Comparison of ENCODE assay signal across 20 mouse cellular contexts in the genomic region with DNA sequence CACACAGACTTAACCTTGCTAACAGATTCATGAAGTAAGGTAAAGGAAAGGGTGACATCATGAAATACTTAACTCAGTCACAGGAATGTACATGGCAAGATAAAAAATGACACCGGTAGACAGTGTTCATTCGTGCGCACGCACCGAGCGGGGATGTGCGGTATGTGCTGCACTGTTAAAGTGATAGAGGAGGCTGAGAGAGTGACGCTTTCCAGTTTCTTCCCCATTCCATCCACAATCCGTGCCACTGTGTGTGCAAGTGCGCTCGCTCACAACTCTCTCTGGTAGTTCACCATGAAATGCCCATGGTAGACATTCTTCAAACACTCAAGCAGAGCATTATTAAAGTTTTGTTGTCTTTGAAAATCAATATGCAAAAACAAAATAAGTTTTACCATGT.
DNase-seq lines count a peak whose midpoint lies in the region; ATAC-seq and TF ChIP-seq lines count a peak whose summit lies in the region.
"Had no signal": no experiment of that assay in that cellular context is flagged by ENCODE, and none has a peak within 500 bp of the region (broad histone marks: within the 10 kb centered on the region; RNA-seq: fewer than 3 reads in every experiment).

No protein-coding gene starts in this region.

- H3K4me1 ChIP-seq in heart, embryonic 14.5 days (ENCODE audit: control insufficient read depth in 2 of 2, insufficient read depth in 2 of 2, low read length in 2 of 2): peaks cover 19 to 35% of the 10 kb centered on the region in 2 experiments
- H3K4me1 ChIP-seq in hindbrain, embryonic 12.5 days: peaks cover 11% of the 10 kb centered on the region; the same call in 1 of the 2 replicates
- peaks cover 36% of the 10 kb centered on the region for H3K4me1 ChIP-seq in hindbrain, embryonic 10.5 days (replicated peaks)
- H3K4me1 ChIP-seq in midbrain, embryonic 11.5 days (ENCODE audit: control insufficient read depth, insufficient read depth, low read length): peaks cover 5% of the 10 kb centered on the region
- no peaks in the 10 kb centered on the region for H3K4me1 ChIP-seq in midbrain, postnatal 0 days (ENCODE audit: insufficient read depth, low read length)

- H3K27me3 ChIP-seq in heart, embryonic 14.5 days (ENCODE audit: control insufficient read depth, insufficient read depth, low read length): no peaks in the 10 kb centered on the region
- no peaks in the 10 kb centered on the region for H3K27me3 ChIP-seq in hindbrain, embryonic 12.5 days
- peaks cover 52% of the 10 kb centered on the region for H3K27me3 ChIP-seq in hindbrain, embryonic 10.5 days (ENCODE audit: insufficient read depth, poor library complexity, severe bottlenecking)
- peaks cover 12% of the 10 kb centered on the region; the same call in 1 of the 2 replicates for H3K27me3 ChIP-seq in midbrain, embryonic 11.5 days (ENCODE audit: control insufficient read depth, insufficient read depth, low read length)
- H3K27me3 ChIP-seq in midbrain, postnatal 0 days (ENCODE audit: insufficient read depth, low read length): no peaks in the 10 kb centered on the region
- H3K27me3 ChIP-seq: CH12.LX; forebrain, embryonic 15.5 days; Patski had no signal

- WGBS in heart, embryonic 14.5 days: 50% methylated on average over 11 of the region's 11 CpGs
- 79% methylated on average over 11 of the region's 11 CpGs for WGBS in hindbrain, embryonic 12.5 days
- WGBS in hindbrain, embryonic 10.5 days: 86% methylated on average over 11 of the region's 11 CpGs
- WGBS in midbrain, embryonic 11.5 days: 76% methylated on average over 11 of the region's 11 CpGs
- 78% methylated on average over 11 of the region's 11 CpGs for WGBS in midbrain, postnatal 0 days

- ATAC-seq in heart, embryonic 14.5 days (ENCODE audit: insufficient number of reproducible peaks, insufficient read depth, low FRiP score, low read depth): 0 out of 2 replicates have a peak, but pooled peaks have one; percentile 46
- ATAC-seq in hindbrain, embryonic 12.5 days (ENCODE audit: low FRiP score): peak; percentile 32; the same call in 1 of the 2 replicates
- ATAC-seq in midbrain, embryonic 11.5 days (ENCODE audit: low FRiP score): peak; percentile 62; the same call in 1 of the 2 replicates
- ATAC-seq in midbrain, postnatal 0 days (ENCODE audit: low FRiP score): no peak
- ATAC-seq: activated CD4-positive, CD25-positive, alpha-beta regulatory T cell, adult 4 months; forebrain, embryonic 15.5 days; hindbrain, postnatal 0 days; Patski had no signal

- no peak for TF ChIP-seq CTCF in gastrocnemius, adult 2 months (IDR thresholded peaks at IDR 0.05)
- no peak for TF ChIP-seq CTCF in midbrain, postnatal 0 days (IDR thresholded peaks at IDR 0.05)

- H3K27ac ChIP-seq in gastrocnemius, adult 2 months: peak overlapping the region; percentile 66
- peak overlapping the region in 1 of 2 experiments; percentile 72; a peak in 1 of 4 replicates for H3K27ac ChIP-seq in heart, embryonic 14.5 days (replicated peaks in 1 of 2; ENCODE audit: control insufficient read depth in 1 of 2, insufficient read depth in 1 of 2, low read depth in 2 of 2, low read length in 2 of 2)
- no peak overlapping the region for H3K27ac ChIP-seq in hindbrain, embryonic 12.5 days
- no peak overlapping the region for H3K27ac ChIP-seq in hindbrain, embryonic 10.5 days
- H3K27ac ChIP-seq in midbrain, embryonic 11.5 days (ENCODE audit: low read depth, low read length): no peak overlapping the region
- no peak overlapping the region for H3K27ac ChIP-seq in midbrain, postnatal 0 days (ENCODE audit: low read depth, low read length)
- H3K27ac ChIP-seq: embryonic facial prominence, embryonic 10.5 days; forebrain, embryonic 15.5 days; hindbrain, postnatal 0 days had no signal

- H3K4me3 ChIP-seq in gastrocnemius, adult 2 months: no peak overlapping the region
- H3K4me3 ChIP-seq in heart, embryonic 14.5 days (ENCODE audit: control insufficient read depth in 1 of 2, insufficient read depth in 1 of 2, low read depth in 1 of 2, low read length in 2 of 2): no peak overlapping the region
- no peak overlapping the region for H3K4me3 ChIP-seq in hindbrain, embryonic 12.5 days
- no peak overlapping the region for H3K4me3 ChIP-seq in hindbrain, embryonic 10.5 days
- no peak overlapping the region for H3K4me3 ChIP-seq in midbrain, embryonic 11.5 days (ENCODE audit: low read depth, low read length)
- H3K4me3 ChIP-seq in midbrain, postnatal 0 days (ENCODE audit: low read depth, low read length): no peak overlapping the region
- H3K4me3 ChIP-seq: embryonic facial prominence, embryonic 10.5 days; forebrain, embryonic 15.5 days had no signal

- H3K9me3 ChIP-seq in heart, embryonic 14.5 days (ENCODE audit: control insufficient read depth, low read length): no peaks in the 10 kb centered on the region
- H3K9me3 ChIP-seq in hindbrain, embryonic 12.5 days (replicated peaks): no peaks in the 10 kb centered on the region
- H3K9me3 ChIP-seq in hindbrain, embryonic 10.5 days: no peaks in the 10 kb centered on the region
- H3K9me3 ChIP-seq in midbrain, embryonic 11.5 days (ENCODE audit: control insufficient read depth, low read length): no peaks in the 10 kb centered on the region
- no peaks in the 10 kb centered on the region for H3K9me3 ChIP-seq in midbrain, postnatal 0 days (ENCODE audit: low read length)
- H3K9me3 ChIP-seq: embryonic facial prominence, embryonic 10.5 days; forebrain, embryonic 15.5 days had no signal

- H3K36me3 ChIP-seq in heart, embryonic 14.5 days (ENCODE audit: control insufficient read depth, insufficient read depth, low read length): no peaks in the 10 kb centered on the region
- H3K36me3 ChIP-seq in hindbrain, embryonic 12.5 days: no peaks in the 10 kb centered on the region
- no peaks in the 10 kb centered on the region for H3K36me3 ChIP-seq in hindbrain, embryonic 10.5 days
- H3K36me3 ChIP-seq in midbrain, embryonic 11.5 days (ENCODE audit: control insufficient read depth, insufficient read depth, low read length): no peaks in the 10 kb centered on the region
- no peaks in the 10 kb centered on the region for H3K36me3 ChIP-seq in midbrain, postnatal 0 days (ENCODE audit: insufficient read depth, low read length)
- H3K36me3 ChIP-seq: embryonic facial prominence, embryonic 10.5 days; forebrain, embryonic 15.5 days had no signal

- no peak overlapping the region for H3K4me2 ChIP-seq in heart, embryonic 14.5 days (ENCODE audit: low read length)
- H3K4me2 ChIP-seq in hindbrain, embryonic 12.5 days (replicated peaks): no peak overlapping the region
- no peak overlapping the region for H3K4me2 ChIP-seq in midbrain, embryonic 11.5 days
- no peak overlapping the region for H3K4me2 ChIP-seq in midbrain, postnatal 0 days (ENCODE audit: low read depth, low read length, poor library complexity, severe bottlenecking)
- H3K4me2 ChIP-seq: forebrain, embryonic 15.5 days had no signal

- no peak overlapping the region for H3K9ac ChIP-seq in heart, embryonic 14.5 days (ENCODE audit: low read length)
- H3K9ac ChIP-seq in hindbrain, embryonic 12.5 days: no peak overlapping the region
- no peak overlapping the region for H3K9ac ChIP-seq in midbrain, embryonic 11.5 days (ENCODE audit: low read length)
- H3K9ac ChIP-seq in midbrain, postnatal 0 days (replicated peaks; ENCODE audit: low read length, poor library complexity, severe bottlenecking): no peak overlapping the region
- H3K9ac ChIP-seq: forebrain, embryonic 15.5 days had no signal

- intact Hi-C loops in gastrocnemius, adult 2 months (cut with DNase I): no loop called here
- intact Hi-C loops in heart, postnatal 36 days (cut with DNase I): no loop called here

- no peak for DNase-seq in gastrocnemius, adult 2 months
- no peak for DNase-seq in gastrocnemius, postnatal 25 days
- DNase-seq in heart, postnatal 36 days: no peak
- no peak for DNase-seq in hindbrain, embryonic 10.5 days (ENCODE audit: low spot score)
- DNase-seq in midbrain, embryonic 11.5 days (ENCODE audit: low spot score, missing footprints): no peak
- no peak for DNase-seq in midbrain, postnatal 0 days (ENCODE audit: low spot score)
- DNase-seq: cerebellum, adult 11-12 months; cerebellum, adult 9-10 months; gastrocnemius, postnatal 10 days; heart, postnatal 10 days; kidney, adult 11 months; kidney, adult 9 months had no signal
